Mouse (Mus musculus): ENCODE measurements around the gene Erc2. TPM values are rescaled to one million over a fixed set of nuclear protein-coding genes. Genes with fewer than 3 reads are reported as not detected.

Erc2 gene
- total and polyA plus RNA-seq, 2 experiments: 6.1 to 7.0 TPM

DNA sequence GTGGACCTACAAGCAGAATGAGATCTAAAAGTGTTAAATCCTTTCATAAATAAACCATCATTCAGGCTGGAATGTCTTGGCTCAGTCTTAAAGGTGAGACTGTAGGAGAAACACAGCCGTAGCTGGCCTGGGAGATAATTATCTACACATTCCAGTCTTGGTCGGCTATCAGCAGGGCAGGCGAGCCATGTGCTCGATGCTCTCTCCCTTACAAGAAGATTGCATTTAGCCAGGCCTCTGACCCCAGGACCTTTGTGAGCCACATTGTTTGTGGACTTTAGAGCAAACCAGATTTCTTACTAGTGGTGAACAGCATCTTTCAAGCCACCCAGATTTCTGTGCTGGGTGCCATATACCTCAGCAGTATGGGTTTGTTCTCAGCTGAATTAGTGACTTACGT is 498.6 kb downstream of the Erc2 start:
- H3K79me2 ChIP-seq (ENCODE audit: control insufficient read depth, insufficient read depth, low read length): no peaks in the 10 kb centered on the region
- no peak for TF ChIP-seq CTCF (IDR thresholded peaks at IDR 0.05; ENCODE audit: low read depth, low read length)
- TF ChIP-seq POLR2A (IDR thresholded peaks at IDR 0.05; ENCODE audit: extremely low read depth, insufficient read depth, low read length): no peak
- H3K9ac ChIP-seq (ENCODE audit: low read depth, low read length): no peak overlapping the region
- WGBS: 70% methylated on average over 5 of the region's 5 CpGs
- DNase-seq (ENCODE audit: extremely low read depth, low read depth, low spot score): no peak
- no peak overlapping the region for H3K4me3 ChIP-seq (ENCODE audit: insufficient read depth, low read depth, low read length)
- no peaks in the 10 kb centered on the region for H3K4me1 ChIP-seq (ENCODE audit: control insufficient read depth, insufficient read depth, low read length)
- H3K36me3 ChIP-seq (ENCODE audit: control insufficient read depth, insufficient read depth, low read length): no peaks in the 10 kb centered on the region
- H3K27me3 ChIP-seq (ENCODE audit: control insufficient read depth, insufficient read depth, low read length): no peaks in the 10 kb centered on the region
- H3K27ac ChIP-seq (replicated peaks; ENCODE audit: insufficient read depth, low read depth, low read length): no peak overlapping the region

DNA sequence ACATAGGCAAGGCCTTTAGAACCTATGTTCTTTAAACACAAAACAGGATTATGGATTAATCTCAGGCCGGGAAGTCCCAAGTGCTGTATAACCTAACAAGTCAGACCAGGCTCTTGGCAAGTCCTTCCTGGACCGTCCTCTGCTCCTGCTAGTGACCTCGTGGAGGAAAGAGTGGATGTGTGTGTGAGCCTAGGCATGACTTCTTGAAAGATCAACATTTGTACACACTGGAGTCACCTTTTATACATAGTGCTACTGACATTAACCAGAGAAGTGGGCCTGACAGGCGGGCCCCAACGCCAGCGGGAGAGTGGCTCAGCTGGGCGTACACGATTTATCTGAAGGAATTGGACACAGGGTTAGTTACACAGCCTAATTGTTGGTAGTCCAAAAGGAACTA is 504.6 kb downstream of the Erc2 start:
- Histone ChIP-seq H3K27ac (replicated peaks; ENCODE audit: insufficient read depth, low read depth, low read length) (no peak overlapping the region), H3K4me3 (ENCODE audit: insufficient read depth, low read depth, low read length) (no peak overlapping the region), H3K79me2 (ENCODE audit: control insufficient read depth, insufficient read depth, low read length) (no peaks in the 10 kb centered on the region), H3K36me3 (ENCODE audit: control insufficient read depth, insufficient read depth, low read length) (no peaks in the 10 kb centered on the region), H3K4me1 (ENCODE audit: control insufficient read depth, insufficient read depth, low read length) (no peaks in the 10 kb centered on the region), H3K27me3 (ENCODE audit: control insufficient read depth, insufficient read depth, low read length) (no peaks in the 10 kb centered on the region), H3K9ac (ENCODE audit: low read depth, low read length) (no peak overlapping the region)
- 86% methylated on average over 8 of the region's 8 CpGs for WGBS
- DNase-seq (ENCODE audit: extremely low read depth, low read depth, low spot score): no peak
- TF ChIP-seq POLR2A (IDR thresholded peaks at IDR 0.05; ENCODE audit: extremely low read depth, insufficient read depth, low read length) (no peak), CTCF (IDR thresholded peaks at IDR 0.05; ENCODE audit: low read depth, low read length) (no peak)

- no peak overlapping the region for H3K27ac ChIP-seq (replicated peaks; ENCODE audit: insufficient read depth, low read depth, low read length)
- H3K27me3 ChIP-seq (ENCODE audit: control insufficient read depth, insufficient read depth, low read length): no peaks in the 10 kb centered on the region
- no peaks in the 10 kb centered on the region for H3K79me2 ChIP-seq (ENCODE audit: control insufficient read depth, insufficient read depth, low read length)
- 81% methylated on average over 3 of the region's 3 CpGs for WGBS
- TF ChIP-seq POLR2A (IDR thresholded peaks at IDR 0.05; ENCODE audit: extremely low read depth, insufficient read depth, low read length) (no peak), CTCF (IDR thresholded peaks at IDR 0.05; ENCODE audit: low read depth, low read length) (no peak)
- H3K9ac ChIP-seq (ENCODE audit: low read depth, low read length): no peak overlapping the region
- DNase-seq (ENCODE audit: extremely low read depth, low read depth, low spot score): no peak
- H3K36me3 ChIP-seq (ENCODE audit: control insufficient read depth, insufficient read depth, low read length): no peaks in the 10 kb centered on the region
- H3K4me3 ChIP-seq (ENCODE audit: insufficient read depth, low read depth, low read length): no peak overlapping the region
- no peaks in the 10 kb centered on the region for H3K4me1 ChIP-seq (ENCODE audit: control insufficient read depth, insufficient read depth, low read length)
Observed at GRCm38 (mm10) chr14:28128999-28129398, 506.8 kb downstream of the Erc2 start.

- H3K9ac ChIP-seq (ENCODE audit: low read depth, low read length): no peak overlapping the region
- H3K4me1 ChIP-seq (ENCODE audit: control insufficient read depth, insufficient read depth, low read length): no peaks in the 10 kb centered on the region
- no peak for DNase-seq (ENCODE audit: extremely low read depth, low read depth, low spot score)
- TF ChIP-seq CTCF (IDR thresholded peaks at IDR 0.05; ENCODE audit: low read depth, low read length) (no peak), POLR2A (IDR thresholded peaks at IDR 0.05; ENCODE audit: extremely low read depth, insufficient read depth, low read length) (no peak)
- no peaks in the 10 kb centered on the region; the same call in 1 of the 2 replicates for H3K36me3 ChIP-seq (ENCODE audit: control insufficient read depth, insufficient read depth, low read length)
- H3K4me3 ChIP-seq (ENCODE audit: insufficient read depth, low read depth, low read length): no peak overlapping the region
- H3K79me2 ChIP-seq (ENCODE audit: control insufficient read depth, insufficient read depth, low read length): no peaks in the 10 kb centered on the region
- no peak overlapping the region for H3K27ac ChIP-seq (replicated peaks; ENCODE audit: insufficient read depth, low read depth, low read length)
- 88% methylated on average over 2 of the region's 2 CpGs for WGBS
- H3K27me3 ChIP-seq (ENCODE audit: control insufficient read depth, insufficient read depth, low read length): no peaks in the 10 kb centered on the region
Observed at GRCm38 (mm10) chr14:28143998-28144397, 521.8 kb downstream of the Erc2 start.

DNA sequence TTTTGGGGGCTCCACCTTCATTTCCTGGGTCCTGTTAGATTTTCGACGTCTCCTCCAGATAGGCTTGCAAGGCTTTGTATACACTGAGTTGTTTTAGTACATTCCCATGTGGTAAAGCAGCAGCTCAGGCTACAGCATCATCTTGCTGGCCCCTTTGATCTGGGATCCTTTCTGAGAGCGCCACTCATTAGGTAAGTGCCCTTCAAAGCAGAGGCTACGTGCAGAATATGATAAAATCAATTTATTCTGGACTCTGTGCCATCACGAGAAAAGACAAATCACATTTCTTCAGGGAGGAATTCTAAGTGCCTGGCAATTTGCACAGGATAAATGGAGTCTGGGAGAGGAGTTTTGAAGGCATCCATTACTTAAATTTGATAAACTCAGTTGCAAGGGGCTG is 525.0 kb downstream of the Erc2 start:
- Histone ChIP-seq H3K27ac (replicated peaks; ENCODE audit: insufficient read depth, low read depth, low read length) (no peak overlapping the region), H3K4me1 (ENCODE audit: control insufficient read depth, insufficient read depth, low read length) (no peaks in the 10 kb centered on the region), H3K4me3 (ENCODE audit: insufficient read depth, low read depth, low read length) (no peak overlapping the region), H3K27me3 (ENCODE audit: control insufficient read depth, insufficient read depth, low read length) (no peaks in the 10 kb centered on the region), H3K79me2 (ENCODE audit: control insufficient read depth, insufficient read depth, low read length) (no peaks in the 10 kb centered on the region), H3K9ac (ENCODE audit: low read depth, low read length) (no peak overlapping the region), H3K36me3 (ENCODE audit: control insufficient read depth, insufficient read depth, low read length) (no peaks in the 10 kb centered on the region; the same call in 1 of the 2 replicates)
- TF ChIP-seq POLR2A (IDR thresholded peaks at IDR 0.05; ENCODE audit: extremely low read depth, insufficient read depth, low read length) (no peak), CTCF (IDR thresholded peaks at IDR 0.05; ENCODE audit: low read depth, low read length) (no peak)
- DNase-seq (ENCODE audit: extremely low read depth, low read depth, low spot score): no peak
- 71% methylated on average over 5 of the region's 5 CpGs for WGBS

DNA sequence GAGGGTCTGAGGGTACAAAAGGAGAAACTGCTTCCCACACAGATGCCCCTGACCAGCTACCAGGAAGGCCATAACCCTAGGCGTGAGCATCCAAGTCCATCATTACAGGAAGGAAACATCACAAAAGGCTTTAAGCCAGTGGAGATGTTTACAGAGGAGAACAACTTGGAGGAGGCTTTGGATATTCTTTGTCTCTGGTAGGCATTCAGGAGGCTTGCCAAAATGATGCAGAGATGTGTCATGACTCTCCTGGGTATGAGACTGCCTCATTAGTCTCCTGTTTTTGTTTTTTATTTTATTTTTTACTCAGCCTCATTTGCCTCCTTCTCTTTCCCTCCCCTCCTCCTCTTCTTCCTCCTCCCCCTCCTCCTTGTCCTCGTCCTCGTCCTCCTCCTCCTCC is 528.7 kb downstream of the Erc2 start:
- no peak for DNase-seq (ENCODE audit: extremely low read depth, low read depth, low spot score)
- Histone ChIP-seq H3K9ac (ENCODE audit: low read depth, low read length) (no peak overlapping the region), H3K36me3 (ENCODE audit: control insufficient read depth, insufficient read depth, low read length) (no peaks in the 10 kb centered on the region), H3K27me3 (ENCODE audit: control insufficient read depth, insufficient read depth, low read length) (no peaks in the 10 kb centered on the region), H3K79me2 (ENCODE audit: control insufficient read depth, insufficient read depth, low read length) (no peaks in the 10 kb centered on the region), H3K4me3 (ENCODE audit: insufficient read depth, low read depth, low read length) (no peak overlapping the region), H3K4me1 (ENCODE audit: control insufficient read depth, insufficient read depth, low read length) (no peaks in the 10 kb centered on the region), H3K27ac (replicated peaks; ENCODE audit: insufficient read depth, low read depth, low read length) (no peak overlapping the region)
- WGBS: 88% methylated on average over 3 of the region's 3 CpGs
- TF ChIP-seq POLR2A (IDR thresholded peaks at IDR 0.05; ENCODE audit: extremely low read depth, insufficient read depth, low read length) (no peak), CTCF (IDR thresholded peaks at IDR 0.05; ENCODE audit: low read depth, low read length) (no peak)
